Mouse (Mus musculus) hindbrain, embryonic 13.5 days (tissue): Measurements from ENCODE around the gene Gm10428. TPM values are rescaled to one million over a fixed set of nuclear protein-coding genes. Genes with fewer than 3 reads are reported as not detected.

ENCODE experiments used
- ATAC-seq: fragments of 200-750 bp; cut with Nextera tagmentation; 2 replicates; pipeline ENCODE4 v1.8.0; 2017; ENCODE audit warnings: moderate TSS enrichment; ENCODE audit not compliant: low FRiP score
- H3K27ac ChIP-seq: fragments of 300-500 bp; sonication (generic); 2 replicates; pipeline ENCODE4 v1.5.1; 2015; ENCODE audit warnings: inconsistent platforms, mild to moderate bottlenecking, moderate library complexity
- H3K27me3 ChIP-seq: fragments of 300-500 bp; sonication (generic); 2 replicates; pipeline ENCODE4 v1.6.1; 2015; ENCODE audit warnings: mild to moderate bottlenecking, inconsistent platforms
- H3K36me3 ChIP-seq: fragments of 300-500 bp; sonication (generic); 2 replicates; pipeline ENCODE4 v1.6.1; 2015; ENCODE audit warnings: mild to moderate bottlenecking, inconsistent platforms
- H3K4me1 ChIP-seq: fragments of 300-500 bp; sonication (generic); replicated peaks from 2 replicates; pipeline ENCODE4 v1.6.1; 2015; ENCODE audit warnings: inconsistent platforms
- H3K4me2 ChIP-seq: fragments of 300-500 bp; sonication (generic); 2 replicates; pipeline ENCODE4 v1.6.1; 2015; ENCODE audit warnings: inconsistent platforms, mild to moderate bottlenecking, moderate library complexity
- H3K4me3 ChIP-seq: fragments of 300-500 bp; sonication (generic); 2 replicates; pipeline ENCODE4 v1.5.1; 2015; ENCODE audit warnings: mild to moderate bottlenecking, inconsistent platforms
- H3K9ac ChIP-seq: fragments of 300-500 bp; sonication (generic); 2 replicates; pipeline ENCODE4 v1.6.1; 2015; ENCODE audit warnings: mild to moderate bottlenecking, inconsistent platforms
- H3K9me3 ChIP-seq: fragments of 300-500 bp; sonication (generic); 2 replicates; pipeline ENCODE4 v1.6.1; 2016; ENCODE audit warnings: inconsistent platforms
- WGBS: fragments of 180-500 bp; shearing (Covaris S2); methylation state at CpG from one replicate; pipeline ENCODE4 v1.1.7; 2015; 5-methylcytosine and 5-hydroxymethylcytosine counted together
- polyA plus RNA-seq: library from polyadenylated mRNA; unstranded; fragments of >200 nt; fragmentation: Nextera tagmentation; extraction: Ambion mirVana; gene quantifications from 2 replicates; pipeline ENCODE4 v1.2.1, GENCODE M21; 2015

Gene Gm10428
- polyA plus RNA-seq = not detected in 2 replicates

GRCm38 (mm10) chr11:62752780-62753179 lies at the start of gene Gm10428:
Gm10428 (plus strand) TSS chr11:62753100.
- ATAC-seq = no peak
- whole genome bisulfite sequencing = 91% methylated on average over 8 of the region's 8 CpGs
- Histone ChIP-seq H3K4me1 (peaks cover 10% of the 10 kb centered on the region), H3K9ac (no peak within 1 kb of the TSS), H3K4me3 (no peak within 1 kb of the TSS), H3K4me2 (no peak within 1 kb of the TSS), H3K36me3 (no peaks in the 10 kb centered on the region), H3K9me3 (no peaks in the 10 kb centered on the region), H3K27ac (no peak within 1 kb of the TSS), H3K27me3 (peaks cover 15% of the 10 kb centered on the region)

GRCm38 (mm10) chr11:62706141-62706540 lies 46.8 kb upstream of the Gm10428 start:
- WGBS = 94% methylated on average over 2 of the region's 2 CpGs
- ATAC-seq = no peak
- Histone ChIP-seq H3K4me1 (no peaks in the 10 kb centered on the region), H3K4me2 (no peak overlapping the region), H3K4me3 (no peak overlapping the region), H3K36me3 (peaks cover 37% of the 10 kb centered on the region), H3K9me3 (no peaks in the 10 kb centered on the region), H3K27me3 (no peaks in the 10 kb centered on the region), H3K27ac (no peak overlapping the region), H3K9ac (no peak overlapping the region)

- WGBS = 81% methylated on average over 7 of the region's 7 CpGs
- H3K4me2 ChIP-seq = no peak overlapping the region
- H3K9ac ChIP-seq = no peak overlapping the region
- H3K4me3 ChIP-seq = no peak overlapping the region
- H3K36me3 ChIP-seq = peaks cover 56% of the 10 kb centered on the region
- no peaks in the 10 kb centered on the region for H3K27me3 ChIP-seq
- no peak for ATAC-seq
- no peak overlapping the region for H3K27ac ChIP-seq
- H3K4me1 ChIP-seq = no peaks in the 10 kb centered on the region
- H3K9me3 ChIP-seq = no peaks in the 10 kb centered on the region
Measured at GRCm38 (mm10) chr11:62708252-62708651, 44.6 kb upstream of the Gm10428 start.

GRCm38 (mm10) chr11:62710657-62711056 lies 42.2 kb upstream of the Gm10428 start:
- H3K4me1 ChIP-seq = no peaks in the 10 kb centered on the region
- no peak overlapping the region for H3K4me3 ChIP-seq
- H3K4me2 ChIP-seq = no peak overlapping the region
- H3K27ac ChIP-seq = no peak overlapping the region
- no peak for ATAC-seq
- no peaks in the 10 kb centered on the region for H3K27me3 ChIP-seq
- no peaks in the 10 kb centered on the region for H3K9me3 ChIP-seq
- peaks cover 76% of the 10 kb centered on the region for H3K36me3 ChIP-seq
- H3K9ac ChIP-seq = no peak overlapping the region
- WGBS = 82% methylated on average over 5 of the region's 5 CpGs

GRCm38 (mm10) chr11:62728276-62728675 lies 24.6 kb upstream of the Gm10428 start:
- WGBS = 96% methylated on average over 8 of the region's 8 CpGs
- Histone ChIP-seq H3K4me3 (no peak overlapping the region), H3K4me1 (peaks cover 22% of the 10 kb centered on the region), H3K9me3 (no peaks in the 10 kb centered on the region), H3K27ac (no peak overlapping the region), H3K9ac (no peak overlapping the region), H3K4me2 (no peak overlapping the region), H3K27me3 (no peaks in the 10 kb centered on the region), H3K36me3 (peaks cover 51% of the 10 kb centered on the region)
- no peak for ATAC-seq

- Histone ChIP-seq H3K4me1 (peaks cover 22% of the 10 kb centered on the region), H3K9me3 (no peaks in the 10 kb centered on the region), H3K9ac (peak within 1 kb of the TSS; percentile 92), H3K36me3 (peaks cover 21% of the 10 kb centered on the region), H3K27me3 (no peaks in the 10 kb centered on the region), H3K27ac (peak within 1 kb of the TSS; percentile 97), H3K4me2 (peak within 1 kb of the TSS; percentile 73), H3K4me3 (peak within 1 kb of the TSS; percentile 81)
- ATAC-seq = peak; percentile 99
- WGBS = under 1% methylated on average over 48 of the region's 48 CpGs
Measured at GRCm38 (mm10) chr11:62731311-62732021, 21.4 kb upstream of the Gm10428 start, which contains the start of gene Zfp287. Zfp287 (minus strand) TSS chr11:62731905.

- H3K4me3 ChIP-seq = peak overlapping the region; percentile 81
- H3K27me3 ChIP-seq = no peaks in the 10 kb centered on the region
- H3K4me2 ChIP-seq = peak overlapping the region; percentile 73
- no peaks in the 10 kb centered on the region for H3K9me3 ChIP-seq
- WGBS = 9% methylated on average over 5 of the region's 5 CpGs
- H3K36me3 ChIP-seq = peaks cover 20% of the 10 kb centered on the region
- H3K4me1 ChIP-seq = peaks cover 22% of the 10 kb centered on the region
- peak overlapping the region; percentile 97 for H3K27ac ChIP-seq
- H3K9ac ChIP-seq = 0 out of 2 replicates have a peak overlapping the region, but pooled peaks have one; percentile 92
- peak; percentile 46 for ATAC-seq
Measured at GRCm38 (mm10) chr11:62732022-62732387, 20.9 kb upstream of the Gm10428 start.

- H3K4me2 ChIP-seq = no peak overlapping the region
- H3K27me3 ChIP-seq = no peaks in the 10 kb centered on the region
- H3K27ac ChIP-seq = no peak overlapping the region
- H3K4me1 ChIP-seq = peaks cover 22% of the 10 kb centered on the region
- WGBS = 86% methylated on average over 3 of the region's 3 CpGs
- no peak overlapping the region for H3K9ac ChIP-seq
- no peaks in the 10 kb centered on the region for H3K9me3 ChIP-seq
- no peak for ATAC-seq
- peaks cover 14% of the 10 kb centered on the region for H3K36me3 ChIP-seq
- H3K4me3 ChIP-seq = no peak overlapping the region
Measured at GRCm38 (mm10) chr11:62732665-62733064, 20.2 kb upstream of the Gm10428 start.

- Histone ChIP-seq H3K36me3 (no peaks in the 10 kb centered on the region), H3K4me3 (no peak overlapping the region), H3K9ac (no peak overlapping the region), H3K9me3 (no peaks in the 10 kb centered on the region), H3K27me3 (no peaks in the 10 kb centered on the region), H3K4me2 (no peak overlapping the region), H3K27ac (no peak overlapping the region), H3K4me1 (peaks cover 5% of the 10 kb centered on the region; the same call in 1 of the 2 replicates)
- 91% methylated on average over 2 of the region's 2 CpGs for WGBS
- no peak for ATAC-seq
Measured at GRCm38 (mm10) chr11:62741186-62741585, 11.7 kb upstream of the Gm10428 start.

- Histone ChIP-seq H3K4me2 (no peak overlapping the region), H3K36me3 (no peaks in the 10 kb centered on the region), H3K4me1 (peaks cover 10% of the 10 kb centered on the region; the same call in 1 of the 2 replicates), H3K27ac (no peak overlapping the region), H3K9me3 (no peaks in the 10 kb centered on the region), H3K4me3 (no peak overlapping the region), H3K27me3 (0 out of 2 replicates have a peak, but pooled peaks cover 3% of the 10 kb centered on the region), H3K9ac (no peak overlapping the region)
- 79% methylated on average over 10 of the region's 10 CpGs for WGBS
- no peak for ATAC-seq
Measured at GRCm38 (mm10) chr11:62742261-62742957, 10.5 kb upstream of the Gm10428 start.

GRCm38 (mm10) chr11:62744103-62744502 lies 8.8 kb upstream of the Gm10428 start:
- H3K9ac ChIP-seq = no peak overlapping the region
- 53% methylated on average over 5 of the region's 5 CpGs for WGBS
- 0 out of 2 replicates have a peak, but pooled peaks have one; percentile 36 for ATAC-seq
- H3K4me2 ChIP-seq = no peak overlapping the region
- peaks cover 9% of the 10 kb centered on the region for H3K27me3 ChIP-seq
- no peak overlapping the region for H3K4me3 ChIP-seq
- no peak overlapping the region for H3K27ac ChIP-seq
- no peaks in the 10 kb centered on the region for H3K36me3 ChIP-seq
- H3K9me3 ChIP-seq = no peaks in the 10 kb centered on the region
- H3K4me1 ChIP-seq = peaks cover 10% of the 10 kb centered on the region; the same call in 1 of the 2 replicates

- Histone ChIP-seq H3K4me1 (peaks cover 10% of the 10 kb centered on the region; the same call in 1 of the 2 replicates), H3K4me3 (peak overlapping the region; percentile 44), H3K27me3 (peaks cover 9% of the 10 kb centered on the region), H3K4me2 (peak overlapping the region; percentile 57), H3K9ac (peak overlapping the region; percentile 58), H3K27ac (no peak overlapping the region), H3K36me3 (no peaks in the 10 kb centered on the region), H3K9me3 (no peaks in the 10 kb centered on the region)
- 3% methylated on average over 27 of the region's 27 CpGs for WGBS
- peak; percentile 79 for ATAC-seq
Measured at GRCm38 (mm10) chr11:62746001-62746533, 6.8 kb upstream of the Gm10428 start.
